Mouse (Mus musculus): ENCODE results near the gene Klhl36.
A peak's percentile ranks its signal among the peaks of the same experiment; 100 is the strongest.

The Klhl36 gene

GRCm38 (mm10) chr8:119861706-119862389, at the start of gene Klhl36:
TSS of gene Klhl36 (plus strand) at chr8:119862266.
- peak; percentile 94 for DNase-seq

DNA sequence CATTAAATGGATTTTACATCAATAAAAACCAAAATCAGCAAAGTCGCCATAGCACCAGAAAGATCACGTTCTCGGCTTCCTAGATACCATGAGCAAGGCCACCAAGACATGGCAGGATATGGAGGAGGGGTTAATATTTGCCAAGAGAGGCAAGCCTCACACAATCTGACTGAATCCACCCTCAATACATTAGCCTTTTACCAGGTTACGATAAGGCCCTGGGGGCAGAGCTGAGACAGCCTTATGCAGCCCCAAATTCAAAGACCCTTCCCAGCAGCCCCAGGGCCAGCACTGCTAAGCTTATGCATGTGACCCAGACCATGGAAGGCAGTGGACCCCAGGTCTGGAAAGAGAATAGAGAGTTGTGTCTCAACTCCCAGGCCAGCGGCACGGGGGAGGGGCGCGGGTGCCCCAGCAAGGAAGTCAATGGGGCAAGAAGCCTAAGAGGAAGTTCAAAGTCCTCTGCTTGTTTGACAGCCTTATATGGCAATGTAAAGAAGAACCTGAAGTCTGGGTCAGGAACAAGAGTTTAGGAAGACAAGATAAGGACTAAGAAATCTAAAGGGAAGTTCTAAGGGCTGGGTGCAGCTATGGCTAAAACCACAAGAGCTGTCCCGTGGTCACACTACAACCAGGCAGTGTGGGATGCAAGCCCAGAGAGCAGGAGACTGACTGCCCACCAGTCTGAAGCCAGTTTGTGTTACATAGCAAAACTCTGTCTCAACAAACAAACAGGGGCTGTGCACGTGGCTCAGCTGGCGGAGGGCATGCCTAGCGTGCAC, 49.2 kb upstream of the Klhl36 start:
- no peak for DNase-seq

GRCm38 (mm10) chr8:119816219-119816618, 45.8 kb upstream of the Klhl36 start:
- DNase-seq, result no peak

GRCm38 (mm10) chr8:119817446-119817845, 44.6 kb upstream of the Klhl36 start:
- no peak for DNase-seq

DNA sequence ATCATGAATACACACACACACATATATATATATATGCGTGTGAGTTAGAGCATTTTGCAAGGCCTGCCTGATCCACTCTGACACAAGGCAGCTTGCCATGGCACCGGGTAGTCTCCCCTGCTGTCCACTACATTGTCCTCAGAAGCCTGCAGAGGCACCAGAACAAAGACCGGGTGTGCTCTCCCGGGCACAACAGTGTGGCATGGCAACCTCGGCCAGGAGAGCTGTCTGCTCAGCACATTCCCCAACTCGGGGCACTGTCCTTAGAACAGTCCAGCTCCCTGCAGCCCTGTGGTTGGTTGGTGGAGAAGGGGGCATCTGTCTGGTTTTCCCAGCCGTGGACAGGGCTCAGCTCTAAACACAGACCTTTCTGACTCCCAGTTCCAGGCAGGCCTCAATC, 42.8 kb upstream of the Klhl36 start:
- DNase-seq, result no peak

DNA sequence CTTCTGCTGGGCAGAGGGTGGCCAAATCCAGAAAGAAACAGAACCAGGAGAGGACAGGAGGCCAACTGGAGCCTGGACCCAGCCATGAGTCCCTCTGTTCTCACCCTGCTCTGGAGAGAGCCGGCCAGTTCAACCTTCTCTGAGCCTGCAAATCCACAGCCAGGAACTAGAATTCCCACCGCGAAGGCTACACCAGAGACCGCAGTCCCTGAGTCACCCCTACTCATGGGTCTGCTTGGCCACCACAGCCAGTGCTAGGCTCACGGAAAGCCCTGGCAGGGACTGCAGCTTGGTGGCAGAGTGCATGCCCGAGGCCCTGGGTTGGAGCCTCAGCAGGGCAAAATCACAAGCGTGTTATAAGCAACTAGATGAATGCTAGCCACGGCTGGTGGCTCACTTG, 42.1 kb upstream of the Klhl36 start:
- no peak for DNase-seq

DNA sequence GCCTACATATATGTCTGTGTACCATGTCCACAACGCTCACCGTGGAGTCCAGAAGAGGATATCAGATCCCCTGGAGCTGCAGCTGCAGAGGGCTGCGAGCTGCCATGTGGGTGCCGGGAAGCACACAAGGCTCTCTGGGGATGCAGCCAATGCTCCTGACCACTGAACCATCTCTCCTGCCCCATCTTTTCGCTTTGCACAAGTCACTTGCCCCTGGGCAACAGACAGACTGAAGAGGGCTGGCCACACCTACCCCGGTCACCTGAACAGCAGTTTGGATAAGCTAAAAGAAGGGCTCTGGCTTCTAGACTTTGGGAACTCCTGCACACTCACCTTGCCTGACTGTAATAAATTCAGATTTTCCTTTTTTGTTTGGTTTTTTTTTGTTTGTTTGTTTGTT, 40.4 kb upstream of the Klhl36 start:
- DNase-seq, result no peak

DNA sequence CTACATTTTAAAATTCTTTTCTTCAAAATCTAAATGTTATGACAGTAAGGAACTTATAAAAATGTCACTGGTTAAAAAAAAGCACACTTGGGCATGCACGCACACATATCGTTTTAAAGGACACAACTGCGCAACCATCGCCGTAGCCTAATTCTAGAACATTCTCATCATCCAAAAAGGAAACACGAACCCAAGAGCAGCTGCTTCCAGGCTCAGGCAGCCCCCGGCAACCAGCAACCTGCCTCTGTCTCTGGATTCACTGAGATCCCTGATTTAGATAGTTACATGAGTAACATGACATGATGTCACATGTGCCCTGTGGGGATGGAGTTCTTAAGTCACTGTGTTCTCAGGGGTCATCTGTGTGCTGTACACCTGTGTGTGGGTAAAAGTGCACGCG, 38.8 kb upstream of the Klhl36 start:
- DNase-seq, result no peak

GRCm38 (mm10) chr8:119824100-119824499, 38.0 kb upstream of the Klhl36 start:
- DNase-seq, result no peak

DNA sequence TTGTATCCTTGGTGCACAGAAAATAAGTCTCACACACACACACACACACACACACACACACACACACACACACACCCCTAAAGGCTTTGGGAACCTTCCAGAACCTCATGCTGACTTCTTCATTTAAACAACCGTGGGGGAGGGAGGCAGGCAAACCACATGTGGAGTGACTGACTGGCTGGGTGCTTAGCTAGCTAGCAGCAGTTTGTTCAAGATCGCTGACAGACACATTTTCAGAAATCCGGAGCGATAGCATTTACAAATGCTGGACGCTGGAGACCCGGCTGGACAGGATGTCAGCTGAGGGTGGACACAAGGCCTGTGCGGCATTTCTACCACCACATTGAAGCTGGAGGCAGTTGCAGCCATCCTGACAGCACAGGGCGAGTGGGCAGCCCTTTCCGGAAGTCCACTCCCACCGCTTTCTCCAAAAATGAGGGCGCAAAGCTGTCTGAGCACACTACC, 37.2 kb upstream of the Klhl36 start:
- DNase-seq, result no peak

DNA sequence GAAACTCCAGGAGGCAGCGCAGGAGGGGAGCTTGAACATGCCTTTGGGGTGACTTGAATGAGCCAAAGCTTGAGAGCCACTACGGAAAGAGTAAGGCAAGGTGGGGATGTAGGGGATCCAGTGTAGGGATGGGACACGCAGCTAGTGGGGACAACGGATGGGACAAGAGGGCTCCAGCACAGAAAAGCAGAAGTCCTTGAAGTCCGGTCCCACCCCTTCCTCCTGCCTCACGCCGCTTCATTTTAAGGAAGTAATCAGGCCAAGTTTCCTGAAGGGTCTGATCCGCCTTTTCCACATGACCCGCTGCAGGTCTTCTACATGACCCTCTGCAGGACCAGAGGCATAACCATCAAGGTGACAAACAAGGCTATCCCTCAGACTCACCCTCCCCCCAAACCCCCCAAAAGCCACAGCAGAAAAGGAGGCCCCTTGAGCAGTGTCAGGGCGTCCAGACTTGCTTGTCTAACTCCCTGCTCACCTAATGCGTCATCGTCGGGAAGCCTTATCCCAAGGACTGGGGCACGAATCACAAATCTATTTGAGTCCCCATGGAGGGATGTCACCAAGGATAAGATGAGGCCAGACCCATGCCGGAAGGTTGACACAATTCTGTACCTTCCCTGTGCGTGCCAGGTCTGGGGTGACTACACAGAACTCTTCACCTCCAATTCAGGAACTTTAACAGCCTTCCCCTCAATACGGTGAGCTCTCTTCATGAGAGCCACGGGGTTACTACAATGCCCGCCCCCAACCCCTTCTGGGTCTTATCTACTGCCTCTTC, 35.9 kb upstream of the Klhl36 start:
- DNase-seq, result no peak

- no peak for DNase-seq
Observed at GRCm38 (mm10) chr8:119826982-119827381, 35.1 kb upstream of the Klhl36 start.

GRCm38 (mm10) chr8:119827721-119828153, 34.3 kb upstream of the Klhl36 start:
- no peak for DNase-seq

DNA sequence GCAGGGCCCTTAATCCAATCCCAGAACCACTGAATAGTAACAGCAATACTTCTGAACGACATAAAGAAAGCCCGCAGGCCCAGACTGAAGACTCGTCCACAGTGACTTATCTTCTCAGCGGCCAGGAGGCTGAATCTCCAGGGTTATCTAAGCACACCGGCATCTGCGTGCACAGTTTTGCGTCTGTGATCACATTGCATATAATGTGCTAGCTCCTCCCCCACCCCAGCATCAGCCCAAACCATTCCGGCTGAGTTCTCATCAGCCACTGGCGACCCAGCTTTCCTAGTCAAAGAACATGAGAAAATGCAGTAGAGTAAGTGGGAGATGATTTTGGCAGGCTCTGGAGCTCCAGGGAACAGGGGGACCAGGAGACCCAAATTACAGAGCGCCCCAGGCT, 33.1 kb upstream of the Klhl36 start:
- no peak for DNase-seq

DNA sequence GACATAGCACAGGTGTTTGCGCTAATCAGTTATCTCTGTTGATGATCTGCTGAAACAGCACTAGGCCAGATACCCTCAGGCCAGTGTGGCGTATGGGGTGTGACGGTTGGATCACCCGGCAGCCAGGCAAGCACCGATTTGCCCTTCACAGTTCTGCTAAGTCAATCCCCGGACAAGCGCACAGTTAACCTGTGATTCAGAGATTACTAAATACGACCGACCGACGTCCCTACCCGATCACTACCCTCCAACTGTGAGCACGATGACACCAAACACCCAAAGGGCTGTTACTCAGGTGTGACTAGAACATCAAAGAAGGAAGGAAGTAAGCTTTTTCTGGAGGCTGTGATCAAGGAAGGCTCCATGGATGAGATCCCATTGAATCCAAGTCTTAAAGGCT, 32.6 kb upstream of the Klhl36 start:
- no peak for DNase-seq

GRCm38 (mm10) chr8:119829870-119830580, 32.0 kb upstream of the Klhl36 start:
- no peak for DNase-seq

DNA sequence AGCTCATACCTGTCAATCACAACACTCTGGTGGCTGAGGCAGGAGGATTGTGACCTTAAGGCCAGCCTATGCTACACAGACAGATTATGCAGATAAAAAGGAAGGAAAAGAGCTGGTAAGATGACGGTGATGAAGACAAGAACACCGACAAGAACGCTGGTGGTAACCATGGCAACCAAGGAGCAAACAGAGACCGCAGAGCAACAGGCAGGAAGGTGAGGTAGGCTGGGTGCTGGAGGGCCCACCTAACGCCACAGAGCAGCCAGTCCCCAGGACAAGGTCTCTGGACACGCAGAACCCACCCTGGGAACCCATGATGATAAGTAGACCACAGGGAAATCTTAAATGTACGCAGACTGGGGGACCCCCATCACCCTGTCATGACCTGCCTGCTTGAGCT, 31.5 kb upstream of the Klhl36 start:
- DNase-seq, result no peak

DNA sequence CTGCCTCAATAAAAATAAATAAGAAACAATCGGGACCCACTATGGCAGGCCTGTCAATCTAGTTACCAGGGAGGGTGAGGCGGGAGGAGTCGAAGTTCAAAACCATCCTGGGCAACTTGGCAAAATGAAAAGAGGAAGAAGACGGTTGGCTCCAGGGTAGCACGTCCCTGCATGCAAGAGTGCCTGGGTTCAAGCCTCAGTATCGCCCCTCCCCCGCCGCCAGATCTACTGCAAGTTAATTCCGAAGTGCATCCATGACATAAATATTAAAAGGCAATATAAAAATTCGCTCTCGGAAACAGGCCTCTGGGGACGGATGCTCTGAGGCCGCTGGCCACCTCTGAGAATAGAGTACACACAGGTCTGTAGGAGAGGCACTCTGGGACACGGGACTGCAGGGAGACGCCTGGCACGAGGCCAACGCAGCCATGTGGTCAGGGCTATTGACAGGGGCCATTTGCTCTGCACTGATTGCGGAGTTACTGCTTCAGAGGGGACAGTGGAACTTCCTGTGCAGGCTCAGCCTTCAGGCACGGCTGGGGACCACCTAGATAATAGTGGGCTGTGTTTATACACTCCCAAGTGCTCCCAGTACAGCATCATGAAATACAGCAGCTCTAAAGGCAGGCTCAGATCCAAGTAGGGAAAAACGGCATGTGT, 30.6 kb upstream of the Klhl36 start:
- DNase-seq, result peak; percentile 69

GRCm38 (mm10) chr8:119832101-119832617, 29.9 kb upstream of the Klhl36 start:
- no peak for DNase-seq

DNA sequence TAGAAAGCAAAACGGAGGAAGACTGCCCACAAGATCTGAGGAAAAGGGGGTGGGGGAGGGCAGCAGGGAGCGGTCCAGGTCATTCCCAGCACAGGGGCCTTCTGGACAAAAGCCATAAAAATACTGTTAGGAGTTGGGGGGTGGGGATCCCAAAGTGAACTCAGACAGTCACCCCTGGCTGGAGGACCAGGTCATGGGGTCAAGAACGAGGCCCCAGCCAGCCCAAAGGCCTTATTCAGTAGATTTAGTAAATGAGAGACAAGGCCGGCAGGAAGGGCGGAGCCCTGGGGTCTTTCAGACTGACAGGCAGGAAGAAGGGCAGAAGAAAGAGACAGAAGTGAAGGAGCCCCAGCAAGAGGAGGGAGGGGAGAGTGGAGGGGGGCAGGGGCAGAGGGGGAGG, 29.1 kb upstream of the Klhl36 start:
- DNase-seq, result no peak

- DNase-seq, result no peak
Observed at GRCm38 (mm10) chr8:119834676-119835075, 27.4 kb upstream of the Klhl36 start.

- no peak for DNase-seq
Observed at GRCm38 (mm10) chr8:119835270-119835669, 26.8 kb upstream of the Klhl36 start.
